Mouse (Mus musculus) forebrain, embryonic 14.5 days (tissue): ENCODE results near the gene Atg101. TPM values are rescaled to one million over a fixed set of nuclear protein-coding genes. Genes with fewer than 3 reads are reported as not detected.
A peak's percentile ranks its signal among the peaks of the same experiment; 100 is the strongest.

Experiments
- ATAC-seq: fragments of 200-750 bp; cut with Nextera tagmentation; 2 replicates; pipeline ENCODE4 v1.8.0; 2017; ENCODE audit warnings: mild to moderate bottlenecking, moderate library complexity
- DNase-seq: peaks from one replicate; pipeline ENCODE4 v3.0.0-alpha.2; 2015; ENCODE audit warnings: low spot score
- H3K27ac ChIP-seq: fragments of 300-500 bp; sonication (generic); 2 replicates; pipeline ENCODE4 v1.5.1; 2014; ENCODE audit warnings: low read depth, mild to moderate bottlenecking, control low read depth, low read length, moderate library complexity
- H3K27me3 ChIP-seq: fragments of 300-500 bp; sonication (generic); replicated peaks from 2 replicates; pipeline ENCODE4 v1.6.1; 2014; ENCODE audit warnings: low read length, control low read depth, mixed read lengths; ENCODE audit not compliant: control insufficient read depth, insufficient read depth
- H3K36me3 ChIP-seq: fragments of 300-500 bp; sonication (generic); 2 replicates; pipeline ENCODE4 v1.6.1; 2014; ENCODE audit warnings: low read length, control low read depth; ENCODE audit not compliant: control insufficient read depth, insufficient read depth
- H3K4me1 ChIP-seq: fragments of 300-500 bp; sonication (generic); 2 replicates; pipeline ENCODE4 v1.6.1; 2014; ENCODE audit warnings: antibody characterized with exemption, low read length, control low read depth; ENCODE audit not compliant: control insufficient read depth, insufficient read depth
- H3K4me2 ChIP-seq: fragments of 300-500 bp; sonication (generic); 2 replicates; pipeline ENCODE4 v1.6.1; 2014; ENCODE audit warnings: mild to moderate bottlenecking, control low read depth, low read length
- H3K4me3 ChIP-seq: fragments of 300-500 bp; sonication (generic); 2 replicates; pipeline ENCODE4 v1.5.1; 2014; ENCODE audit warnings: low read depth, low read length, control low read depth
- H3K9ac ChIP-seq: fragments of 300-500 bp; sonication (generic); 2 replicates; pipeline ENCODE4 v1.6.1; 2014; ENCODE audit warnings: mild to moderate bottlenecking, low read length, control low read depth, moderate library complexity
- H3K9me3 ChIP-seq: fragments of 300-500 bp; sonication (generic); replicated peaks from 2 replicates; pipeline ENCODE4 v1.6.1; 2016; ENCODE audit warnings: low read length, control low read depth, mixed read lengths; ENCODE audit not compliant: control insufficient read depth
- WGBS: fragments of 180-500 bp; shearing (Covaris S2); extraction: QIAGEN DNeasy Blood & Tissue Kit; methylation state at CpG from one replicate; pipeline ENCODE4 v1.1.7; 2014; 5-methylcytosine and 5-hydroxymethylcytosine counted together
- polyA plus RNA-seq: library from polyadenylated mRNA; unstranded; fragments of >200 nt; fragmentation: Nextera tagmentation; extraction: Ambion mirVana; gene quantifications from 2 replicates; pipeline ENCODE4 v1.2.1, GENCODE M21; 2014

The Atg101 gene
- polyA plus RNA-seq, 1 experiment from 2014 or later, result 83.1 TPM

DNA sequence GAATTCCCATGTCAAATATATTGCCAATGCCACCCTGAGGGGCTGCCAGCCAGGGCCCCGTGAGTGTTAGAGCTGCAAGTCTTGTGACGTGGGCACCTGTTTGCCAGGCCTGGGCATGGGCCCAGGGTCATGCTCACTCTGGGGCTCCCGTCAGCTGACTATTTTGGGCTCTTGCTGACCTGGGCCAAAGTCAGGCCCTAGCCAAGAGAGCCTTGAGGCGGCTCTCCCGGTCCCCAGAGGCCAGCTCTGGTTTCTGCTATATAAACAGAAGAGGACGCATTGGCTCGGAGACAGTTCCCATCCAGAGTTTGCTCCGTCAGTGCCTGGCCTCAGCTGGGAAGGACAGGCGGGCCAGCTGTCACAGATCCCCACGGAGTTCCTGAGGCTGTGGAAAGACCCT is 23.7 kb upstream of the Atg101 start:
- Histone ChIP-seq H3K4me2 (no peak overlapping the region), H3K36me3 (no peaks in the 10 kb centered on the region), H3K27ac (no peak overlapping the region), H3K27me3 (no peaks in the 10 kb centered on the region), H3K9me3 (no peaks in the 10 kb centered on the region), H3K4me3 (no peak overlapping the region), H3K4me1 (no peaks in the 10 kb centered on the region), H3K9ac (no peak overlapping the region)
- DNase-seq, result no peak
- WGBS, result 81% methylated on average over 10 of the region's 10 CpGs
- no peak for ATAC-seq

DNA sequence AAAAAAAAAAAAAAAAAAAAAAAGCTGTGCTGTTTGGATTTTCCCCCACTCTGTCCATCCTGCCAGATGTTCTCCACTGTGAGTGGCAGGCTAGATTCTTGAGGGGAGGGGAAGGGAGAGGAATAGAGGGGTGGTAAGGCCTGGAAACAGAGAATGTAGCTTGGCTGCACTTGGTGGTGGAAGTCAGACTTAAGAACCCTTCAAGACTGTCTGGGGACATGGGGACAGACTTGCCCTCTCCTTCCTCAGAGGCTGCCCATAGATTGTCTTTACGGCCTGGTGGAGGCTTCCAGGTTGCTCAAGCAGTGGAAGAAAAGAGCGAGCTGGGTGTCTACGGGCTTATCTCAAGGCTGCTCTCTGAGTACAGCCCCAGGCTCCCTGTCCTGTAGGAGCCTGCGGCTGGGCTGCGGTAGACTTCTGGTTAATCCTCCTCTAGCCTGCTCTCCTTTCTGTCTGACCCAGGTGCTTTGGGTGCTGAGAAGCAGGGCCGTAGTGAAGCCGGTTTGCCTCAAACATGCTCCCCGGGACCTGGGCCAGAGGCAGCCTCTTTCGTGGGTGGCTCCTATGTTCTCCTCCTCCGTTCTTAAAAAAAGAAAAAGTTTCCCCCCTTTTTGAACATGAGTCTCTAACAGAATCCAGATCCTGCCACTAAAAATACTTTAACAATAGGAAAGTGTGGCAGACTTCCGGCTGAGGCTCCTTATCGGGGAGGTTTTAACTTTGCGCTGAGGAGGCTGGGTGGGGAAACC is 23.0 kb upstream of the Atg101 start:
- no peak overlapping the region for H3K4me3 ChIP-seq
- H3K9me3 ChIP-seq, result no peaks in the 10 kb centered on the region
- peaks cover 6% of the 10 kb centered on the region; the same call in 1 of the 2 replicates for H3K27me3 ChIP-seq
- DNase-seq (no peak), ATAC-seq (no peak)
- no peaks in the 10 kb centered on the region for H3K36me3 ChIP-seq
- no peak overlapping the region for H3K4me2 ChIP-seq
- H3K27ac ChIP-seq, result no peak overlapping the region
- WGBS, result 74% methylated on average over 13 of the region's 13 CpGs
- no peak overlapping the region for H3K9ac ChIP-seq
- H3K4me1 ChIP-seq, result peaks cover 5% of the 10 kb centered on the region

GRCm38 (mm10) chr15:101262502-101262901 is 21.6 kb upstream of the Atg101 start:
- Histone ChIP-seq H3K9me3 (no peaks in the 10 kb centered on the region), H3K9ac (no peak overlapping the region), H3K27me3 (peaks cover 13% of the 10 kb centered on the region; the same call in 1 of the 2 replicates), H3K36me3 (no peaks in the 10 kb centered on the region), H3K27ac (no peak overlapping the region), H3K4me3 (no peak overlapping the region), H3K4me1 (peaks cover 6% of the 10 kb centered on the region), H3K4me2 (no peak overlapping the region)
- WGBS, result 80% methylated on average over 5 of the region's 5 CpGs
- no peak for ATAC-seq
- no peak for DNase-seq

DNA sequence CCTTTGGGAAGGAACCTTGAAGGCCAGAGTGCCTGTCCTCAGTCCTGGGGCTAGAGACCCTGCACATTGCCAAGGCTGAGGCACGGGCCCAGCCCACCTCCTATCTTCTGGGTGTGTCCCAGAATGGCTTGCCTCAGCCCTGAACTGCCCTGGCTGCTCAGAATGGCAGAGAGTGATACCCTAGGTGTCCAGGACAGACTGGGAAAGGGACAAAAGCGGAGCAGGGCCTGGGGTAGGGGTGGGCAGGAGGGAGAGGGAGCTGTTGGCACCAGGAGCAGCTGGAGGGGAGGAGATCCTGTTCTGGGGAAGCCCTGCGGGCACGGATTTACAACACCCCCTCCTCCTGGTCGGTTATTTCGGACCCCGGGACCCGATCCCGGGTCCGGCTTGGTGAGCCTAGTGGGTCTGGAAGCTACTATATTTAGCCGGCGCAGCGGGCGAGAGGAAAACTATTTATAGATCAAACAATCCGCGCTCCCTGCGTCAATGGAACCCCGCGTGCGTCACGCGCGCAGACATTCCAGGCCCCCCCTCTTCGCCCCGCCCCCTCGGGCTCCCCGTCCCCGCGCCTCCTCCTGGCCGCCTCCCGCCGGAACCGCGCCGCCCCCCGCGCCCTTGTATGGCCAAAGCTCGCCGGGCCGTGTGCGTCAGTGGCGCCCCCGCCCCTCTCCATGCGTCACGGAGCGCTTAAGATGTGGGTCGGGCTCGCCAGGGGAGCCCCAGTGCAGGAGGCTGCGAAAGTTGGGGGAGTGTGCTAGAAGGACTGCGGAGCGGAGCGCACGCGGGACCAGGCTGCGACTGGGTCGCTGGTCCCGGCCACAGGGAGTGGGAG is 17.7 kb upstream of the Atg101 start:
- H3K9ac ChIP-seq, result peak overlapping the region; percentile 55
- H3K4me3 ChIP-seq, result peak overlapping the region; percentile 43
- H3K4me2 ChIP-seq, result peak overlapping the region; percentile 82
- no peak overlapping the region for H3K27ac ChIP-seq
- peak; percentile 77 for ATAC-seq
- WGBS, result 1% methylated on average over 46 of the region's 57 CpGs
- peak; percentile 75 for DNase-seq
- no peaks in the 10 kb centered on the region for H3K9me3 ChIP-seq
- peaks cover 6% of the 10 kb centered on the region for H3K4me1 ChIP-seq
- peaks cover 16% of the 10 kb centered on the region; the same call in 1 of the 2 replicates for H3K27me3 ChIP-seq
- peaks cover 6% of the 10 kb centered on the region; the same call in 1 of the 2 replicates for H3K36me3 ChIP-seq

GRCm38 (mm10) chr15:101267053-101268032 is 16.7 kb upstream of the Atg101 start:
- ATAC-seq, result peak; percentile 24; the same call in 1 of the 2 replicates

DNA sequence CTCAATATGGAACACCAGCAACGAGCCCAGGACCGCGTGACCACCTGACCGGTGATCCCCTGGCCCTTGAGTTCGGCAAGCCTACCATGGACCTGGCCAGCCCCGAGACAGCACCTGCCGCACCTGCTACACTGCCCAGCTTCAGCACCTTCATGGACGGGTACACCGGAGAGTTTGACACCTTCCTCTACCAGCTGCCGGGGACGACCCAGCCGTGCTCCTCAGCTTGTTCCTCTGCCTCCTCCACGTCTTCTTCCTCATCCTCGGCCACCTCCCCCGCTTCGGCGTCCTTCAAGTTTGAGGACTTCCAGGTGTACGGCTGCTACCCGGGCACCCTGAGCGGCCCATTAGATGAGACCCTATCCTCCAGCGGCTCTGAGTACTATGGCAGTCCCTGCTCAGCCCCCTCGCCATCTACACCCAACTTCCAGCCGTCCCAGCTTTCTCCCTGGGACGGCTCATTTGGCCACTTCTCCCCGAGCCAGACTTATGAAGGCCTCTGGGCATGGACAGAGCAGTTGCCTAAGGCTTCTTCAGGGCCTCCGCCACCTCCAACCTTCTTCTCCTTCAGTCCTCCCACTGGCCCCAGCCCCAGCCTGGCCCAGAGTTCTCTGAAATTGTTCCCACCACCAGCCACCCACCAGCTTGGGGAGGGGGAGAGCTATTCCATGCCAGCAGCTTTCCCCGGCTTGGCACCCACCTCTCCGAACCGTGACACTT is 13.8 kb upstream of the Atg101 start:
- peaks cover 16% of the 10 kb centered on the region; the same call in 1 of the 2 replicates for H3K27me3 ChIP-seq
- H3K36me3 ChIP-seq, result peaks cover 25% of the 10 kb centered on the region
- H3K4me2 ChIP-seq, result no peak overlapping the region
- H3K4me3 ChIP-seq, result no peak overlapping the region
- H3K4me1 ChIP-seq, result peaks cover 6% of the 10 kb centered on the region
- H3K9ac ChIP-seq, result no peak overlapping the region
- no peak for ATAC-seq
- no peak overlapping the region for H3K27ac ChIP-seq
- 92% methylated on average over 29 of the region's 29 CpGs for WGBS
- DNase-seq, result no peak
- H3K9me3 ChIP-seq, result no peaks in the 10 kb centered on the region

More at GRCm38 (mm10) chr15:101267053-101268032, 16.7 kb upstream of the Atg101 start:
- peaks cover 6% of the 10 kb centered on the region for H3K4me1 ChIP-seq
- no peaks in the 10 kb centered on the region for H3K9me3 ChIP-seq
- peaks cover 11% of the 10 kb centered on the region for H3K36me3 ChIP-seq
- H3K4me3 ChIP-seq, result peak overlapping the region; percentile 43
- 7% methylated on average over 25 of the region's 25 CpGs for WGBS
- H3K9ac ChIP-seq, result peak overlapping the region; percentile 55; the same call in 1 of the 2 replicates
- no peak overlapping the region for H3K27ac ChIP-seq
- H3K4me2 ChIP-seq, result peak overlapping the region; percentile 82
- H3K27me3 ChIP-seq, result peaks cover 16% of the 10 kb centered on the region; the same call in 1 of the 2 replicates
- DNase-seq, result no peak

- DNase-seq, result no peak
- 88% methylated on average over 3 of the region's 3 CpGs for WGBS
- H3K36me3 ChIP-seq, result peaks cover 25% of the 10 kb centered on the region
- ATAC-seq, result no peak
- H3K27ac ChIP-seq, result no peak overlapping the region
- H3K4me2 ChIP-seq, result no peak overlapping the region
- H3K4me3 ChIP-seq, result no peak overlapping the region
- H3K9me3 ChIP-seq, result no peaks in the 10 kb centered on the region
- no peak overlapping the region for H3K9ac ChIP-seq
- H3K4me1 ChIP-seq, result peaks cover under 1% of the 10 kb centered on the region; the same call in 1 of the 2 replicates
- peaks cover 9% of the 10 kb centered on the region; the same call in 1 of the 2 replicates for H3K27me3 ChIP-seq
Observed at GRCm38 (mm10) chr15:101271107-101271506, 13.0 kb upstream of the Atg101 start.

- Histone ChIP-seq H3K4me3 (no peak overlapping the region), H3K4me2 (no peak overlapping the region), H3K36me3 (peaks cover 25% of the 10 kb centered on the region), H3K4me1 (no peaks in the 10 kb centered on the region), H3K9me3 (no peaks in the 10 kb centered on the region), H3K27me3 (peaks cover 6% of the 10 kb centered on the region; the same call in 1 of the 2 replicates), H3K9ac (no peak overlapping the region), H3K27ac (no peak overlapping the region)
- ATAC-seq (no peak), DNase-seq (no peak)
- WGBS, result 89% methylated on average over 15 of the region's 15 CpGs
Observed at GRCm38 (mm10) chr15:101271513-101271912, 12.6 kb upstream of the Atg101 start.
